17 mouse cellular contexts compared by ENCODE assay signal in genomic region chr19:17932665-17933064, GRCm38 (mm10).
DNase-seq lines count a peak whose midpoint lies in the region; ATAC-seq lines count a peak whose summit lies in the region.
"Had no signal": no experiment of that assay in that cellular context is flagged by ENCODE, and none has a peak within 500 bp of the region (broad histone marks: within the 10 kb centered on the region; RNA-seq: fewer than 3 reads in every experiment).

No protein-coding gene starts in this region.

- 49% methylated on average over 4 of the region's 4 CpGs for WGBS in forebrain, embryonic 16.5 days
- 70% methylated on average over 4 of the region's 4 CpGs for WGBS in forebrain, embryonic 12.5 days

- peak; percentile 52; the same call in 1 of the 2 replicates for ATAC-seq in forebrain, embryonic 16.5 days
- no peak for ATAC-seq in forebrain, embryonic 12.5 days (ENCODE audit: low FRiP score)

- H3K9me3 ChIP-seq in forebrain, embryonic 16.5 days (ENCODE audit: control insufficient read depth, low read length): no peaks in the 10 kb centered on the region
- H3K9me3 ChIP-seq in forebrain, embryonic 12.5 days: no peaks in the 10 kb centered on the region
- H3K9me3 ChIP-seq: embryonic facial prominence, embryonic 13.5 days; embryonic facial prominence, embryonic 15.5 days had no signal

- no peaks in the 10 kb centered on the region for H3K36me3 ChIP-seq in forebrain, embryonic 16.5 days (ENCODE audit: control insufficient read depth, insufficient read depth)
- H3K36me3 ChIP-seq in forebrain, embryonic 12.5 days (replicated peaks): no peaks in the 10 kb centered on the region
- H3K36me3 ChIP-seq: embryonic facial prominence, embryonic 13.5 days; embryonic facial prominence, embryonic 15.5 days had no signal

- no peak overlapping the region for H3K4me2 ChIP-seq in forebrain, embryonic 16.5 days (ENCODE audit: low read length)
- H3K4me2 ChIP-seq in forebrain, embryonic 12.5 days: no peak overlapping the region
- H3K4me2 ChIP-seq: embryonic facial prominence, embryonic 13.5 days; embryonic facial prominence, embryonic 15.5 days had no signal

- H3K4me3 ChIP-seq in forebrain, embryonic 16.5 days (replicated peaks; ENCODE audit: low read length): no peak overlapping the region
- no peak overlapping the region for H3K4me3 ChIP-seq in forebrain, embryonic 12.5 days (replicated peaks)
- H3K4me3 ChIP-seq: embryonic facial prominence, embryonic 13.5 days; embryonic facial prominence, embryonic 15.5 days; erythroblast, embryonic 14.5 days had no signal

- no peak overlapping the region for H3K9ac ChIP-seq in forebrain, embryonic 16.5 days (replicated peaks; ENCODE audit: low read depth, low read length)
- H3K9ac ChIP-seq in forebrain, embryonic 12.5 days: no peak overlapping the region
- H3K9ac ChIP-seq: embryonic facial prominence, embryonic 13.5 days; embryonic facial prominence, embryonic 15.5 days had no signal

- DNase-seq in layer of hippocampus, adult 9-11 months: peak; percentile 2
- no peak for DNase-seq in layer of hippocampus, postnatal 25 days (ENCODE audit: extremely low spot score in 1 of 2, low spot score in 1 of 2)
- DNase-seq in cerebellum, adult 11 months: no peak
- DNase-seq: adrenal gland, adult 2 months; adrenal gland, postnatal 10 days; adrenal gland, postnatal 25 days; cerebellum, adult 18-20 months; cerebellum, adult 8-10 months; cerebellum, adult 9-11 months; cerebellum, postnatal 14 days; cerebellum, postnatal 36 days; embryo, embryonic 11 days had no signal

- no peak overlapping the region for H3K27ac ChIP-seq in forebrain, embryonic 16.5 days (ENCODE audit: low read length)
- no peak overlapping the region for H3K27ac ChIP-seq in forebrain, embryonic 12.5 days
- H3K27ac ChIP-seq: embryonic facial prominence, embryonic 13.5 days; embryonic facial prominence, embryonic 15.5 days had no signal

- no peaks in the 10 kb centered on the region for H3K27me3 ChIP-seq in forebrain, embryonic 16.5 days (replicated peaks; ENCODE audit: control insufficient read depth, insufficient read depth, low read length)
- no peaks in the 10 kb centered on the region for H3K27me3 ChIP-seq in forebrain, embryonic 12.5 days
- H3K27me3 ChIP-seq: embryonic facial prominence, embryonic 13.5 days; embryonic facial prominence, embryonic 15.5 days had no signal

- no peaks in the 10 kb centered on the region for H3K4me1 ChIP-seq in forebrain, embryonic 16.5 days (replicated peaks; ENCODE audit: control insufficient read depth, insufficient read depth, low read length)
- no peaks in the 10 kb centered on the region for H3K4me1 ChIP-seq in forebrain, embryonic 12.5 days
- H3K4me1 ChIP-seq: embryonic facial prominence, embryonic 13.5 days; embryonic facial prominence, embryonic 15.5 days had no signal
